Mouse (Mus musculus) CD4-positive, CD25-positive, alpha-beta regulatory T cell, adult 4 months (primary cell): ENCODE measurements around the gene Dot1l. TPM values are rescaled to one million over a fixed set of nuclear protein-coding genes. Genes with fewer than 3 reads are reported as not detected.

Experiments used
- ATAC-seq: one replicate; pipeline ENCODE4 v1.8.0; 2017
- polyA plus RNA-seq, 2 experiments: library from polyadenylated mRNA; unstranded; fragments of 100-300 nt; shearing (Covaris generic); gene quantifications; one replicate each; pipeline ENCODE4 v1.2.1; 2017

Gene Dot1l
- polyA plus RNA-seq, 2 experiments from 2014 or later: 13.4 to 15.5 TPM

- no peak for ATAC-seq
Observed at GRCm38 (mm10) chr10:80793033-80793784, 38.2 kb downstream of the Dot1l start.

- ATAC-seq: no peak
Observed at GRCm38 (mm10) chr10:80793803-80794202, 38.8 kb downstream of the Dot1l start.

- no peak for ATAC-seq
Observed at GRCm38 (mm10) chr10:80794750-80795149, 39.7 kb downstream of the Dot1l start.

- no peak for ATAC-seq
Observed at GRCm38 (mm10) chr10:80796307-80796848, 41.4 kb downstream of the Dot1l start.

- no peak for ATAC-seq
Observed at GRCm38 (mm10) chr10:80797186-80798149, 42.5 kb downstream of the Dot1l start.

- ATAC-seq: peak; percentile 93
Observed at GRCm38 (mm10) chr10:80798150-80799006, 43.4 kb downstream of the Dot1l start, which contains the start of the genes Sf3a2 and Plekhj1. Gene Sf3a2 (plus strand): TSS chr10:80798198. Gene Plekhj1 (minus strand): TSS chr10:80798626.

GRCm38 (mm10) chr10:80799070-80799566 lies 44.1 kb downstream of the Dot1l start:
- no peak for ATAC-seq

GRCm38 (mm10) chr10:80802204-80802912 lies 47.4 kb downstream of the Dot1l start:
- no peak for ATAC-seq

GRCm38 (mm10) chr10:80802996-80803395 lies 48.0 kb downstream of the Dot1l start:
- no peak for ATAC-seq

GRCm38 (mm10) chr10:80804340-80804739 lies 49.3 kb downstream of the Dot1l start:
- no peak for ATAC-seq

- no peak for ATAC-seq
Observed at GRCm38 (mm10) chr10:80804916-80805315, 49.9 kb downstream of the Dot1l start, which contains the start of gene Amh. Gene Amh (plus strand): TSS chr10:80805243.

- no peak for ATAC-seq
Observed at GRCm38 (mm10) chr10:80805322-80805721, 50.3 kb downstream of the Dot1l start.

- ATAC-seq: peak; percentile 48
Observed at GRCm38 (mm10) chr10:80805925-80806324, 50.9 kb downstream of the Dot1l start.

- no peak for ATAC-seq
Observed at GRCm38 (mm10) chr10:80806341-80807056, 51.5 kb downstream of the Dot1l start.

GRCm38 (mm10) chr10:80807057-80807627 lies 52.1 kb downstream of the Dot1l start:
- peak; percentile 64 for ATAC-seq

GRCm38 (mm10) chr10:80808099-80808984 lies 53.3 kb downstream of the Dot1l start:
- no peak for ATAC-seq

- no peak for ATAC-seq
Observed at GRCm38 (mm10) chr10:80808985-80809632, 54.1 kb downstream of the Dot1l start.

GRCm38 (mm10) chr10:80810084-80810483 lies 55.1 kb downstream of the Dot1l start:
- ATAC-seq: no peak
